Mouse (Mus musculus) small intestine, adult 2 months (tissue): ENCODE results near the gene Slc46a1.

ENCODE experiments used
- CTCF ChIP-seq: fragments of 200-500 bp; IDR thresholded peaks from 2 replicates; pipeline ENCODE4 v1.5.1; 2012; ENCODE audit warnings: low read depth, mild to moderate bottlenecking, control low read depth, inconsistent platforms, low read length, moderate library complexity, mixed read lengths; ENCODE audit not compliant: insufficient replicate concordance, insufficient read length; ENCODE audit errors: extremely low read depth
- POLR2A ChIP-seq: fragments of 200-500 bp; IDR thresholded peaks from 2 replicates; pipeline ENCODE4 v1.6.1; 2012; ENCODE audit warnings: low read depth, mild to moderate bottlenecking, control low read depth, inconsistent platforms, low read length, moderate library complexity

DNA sequence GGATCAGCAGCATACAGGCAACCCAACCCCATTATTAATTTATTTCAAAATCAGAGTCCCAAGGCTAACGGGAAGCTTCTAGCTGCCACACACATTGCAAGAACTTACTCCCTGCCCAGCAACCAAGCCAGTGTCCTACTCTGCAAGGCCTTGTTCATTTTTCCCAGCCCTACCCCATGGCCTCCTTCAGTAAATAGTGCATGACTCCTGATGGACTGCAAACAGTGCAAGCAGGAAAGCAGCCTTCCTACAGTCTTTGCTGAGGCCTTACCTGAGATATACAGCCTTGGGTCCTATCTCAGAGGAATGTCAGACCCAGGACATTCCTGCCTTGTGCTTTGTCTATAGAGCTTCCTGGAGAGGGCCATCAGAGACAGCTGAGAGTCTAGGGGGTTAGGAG lies 39.9 kb upstream of the Slc46a1 start:
- no peak for TF ChIP-seq CTCF
- TF ChIP-seq POLR2A: no peak
